Mouse (Mus musculus) mammary gland, adult 2 months (tissue): Measurements from ENCODE around the gene Ripk3. TPM values are rescaled to one million over a fixed set of nuclear protein-coding genes. Genes with fewer than 3 reads are reported as not detected.

Experiments
- polyA plus RNA-seq: library from polyadenylated mRNA; depleted of rRNA; stranded (reverse); fragments of >200 nt; gene quantifications from 2 replicates; pipeline ENCODE4 v1.2.3, GENCODE M21; 2012; ENCODE audit warnings: low replicate concordance; rRNA removed

The Ripk3 gene
- polyA plus RNA-seq = 21.9 and 26.5 TPM in 2 replicates

DNA sequence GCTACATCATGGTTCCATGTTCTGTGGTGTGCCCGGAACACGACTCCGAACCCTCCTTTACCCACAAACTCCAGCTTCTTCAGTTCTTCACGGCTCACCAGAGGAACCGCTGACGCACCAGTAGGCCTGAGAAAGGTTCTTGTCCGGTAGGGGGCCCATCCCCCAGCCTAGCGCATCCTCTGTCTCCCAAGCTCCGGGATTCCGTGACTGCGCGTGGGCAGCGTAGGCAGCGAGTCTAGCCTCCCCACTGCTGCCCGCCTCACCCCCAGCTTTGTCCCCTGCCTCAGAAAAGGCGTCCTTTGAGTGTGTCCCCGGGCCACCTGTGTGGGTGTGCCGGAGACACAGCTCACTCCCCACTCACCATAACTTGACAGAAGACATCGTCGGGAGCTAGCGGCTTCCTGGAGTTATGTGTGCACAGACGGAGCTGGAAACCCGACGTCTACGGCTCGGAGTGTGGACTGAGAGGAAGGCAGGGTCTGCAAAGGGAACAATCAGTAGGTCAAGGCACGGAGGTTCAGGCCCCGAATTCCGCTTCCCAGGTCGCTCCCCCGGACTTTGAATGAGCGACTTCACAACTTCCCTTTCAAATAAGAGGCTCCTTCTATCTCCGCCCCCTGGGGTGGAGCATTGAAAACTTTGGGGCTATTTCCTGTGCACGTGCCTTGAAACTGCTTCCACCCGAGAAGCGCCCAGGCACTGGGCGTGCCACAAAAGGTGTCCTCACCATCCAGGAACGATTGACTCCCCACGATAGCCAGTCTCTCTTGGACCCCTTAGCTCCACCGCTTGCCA lies at the start of gene Ripk3:
Gene Ripk3 (minus strand): TSS at position 610 of the 795 bp plus-strand sequence.

DNA sequence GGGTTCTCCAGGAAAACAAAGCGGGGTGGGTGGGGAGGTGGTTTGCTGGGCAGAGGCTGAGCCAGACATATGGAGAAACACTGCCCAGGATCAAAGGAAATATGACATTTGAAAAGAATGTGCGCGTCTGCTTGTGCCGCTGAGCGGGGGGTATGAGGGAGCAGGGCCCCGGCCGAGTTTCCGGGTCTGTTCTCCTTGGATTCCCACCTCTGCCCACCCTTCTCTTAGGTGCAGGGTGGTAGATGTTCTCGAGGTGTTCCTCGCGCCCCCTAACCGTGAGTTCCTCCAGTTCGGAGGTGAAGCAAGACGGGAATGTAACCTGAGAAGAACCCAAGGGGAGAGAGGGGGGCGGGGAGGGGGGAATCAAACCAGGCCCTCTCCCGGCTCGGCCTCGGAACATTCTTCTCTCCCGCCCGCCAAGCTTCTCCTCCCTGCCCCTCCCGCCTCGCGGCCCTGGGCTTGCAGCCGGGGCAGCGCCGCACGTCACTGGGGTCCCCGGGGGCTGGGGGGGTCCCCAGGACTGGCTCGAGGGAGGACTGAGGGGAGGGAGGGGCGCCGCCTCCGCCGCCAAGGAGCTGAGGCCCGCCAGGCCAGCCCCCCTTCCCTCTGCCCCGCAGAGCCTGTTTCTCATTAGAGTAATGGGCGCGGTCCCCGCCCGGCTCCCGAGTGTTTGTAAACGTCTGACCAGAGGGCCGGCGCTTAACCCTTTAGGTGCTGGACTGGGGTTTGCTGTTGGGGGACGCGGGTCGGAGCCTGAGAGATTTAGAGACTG lies 34.5 kb upstream of the Ripk3 start, which contains the start of gene Nfatc4:
Gene Nfatc4 (plus strand): TSS at position 154 of the 772 bp plus-strand sequence.

DNA sequence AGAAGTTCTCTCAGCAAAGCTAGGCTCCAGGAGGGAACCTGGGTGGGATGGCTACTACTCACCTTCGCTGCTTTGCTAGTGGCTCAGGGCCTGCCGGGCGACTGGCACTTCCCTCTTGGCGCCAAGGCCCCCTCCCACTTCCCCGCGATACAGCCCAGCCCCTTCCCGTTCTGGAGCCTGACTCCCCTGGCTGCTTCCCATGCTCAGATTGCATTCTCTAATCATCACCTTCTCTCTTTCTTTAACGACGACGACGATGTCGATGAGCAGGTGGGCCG lies 4.8 kb downstream of the Ripk3 start, which contains the start of gene Adcy4:
Gene Adcy4 (minus strand): TSS at position 138 of the 278 bp plus-strand sequence.

DNA sequence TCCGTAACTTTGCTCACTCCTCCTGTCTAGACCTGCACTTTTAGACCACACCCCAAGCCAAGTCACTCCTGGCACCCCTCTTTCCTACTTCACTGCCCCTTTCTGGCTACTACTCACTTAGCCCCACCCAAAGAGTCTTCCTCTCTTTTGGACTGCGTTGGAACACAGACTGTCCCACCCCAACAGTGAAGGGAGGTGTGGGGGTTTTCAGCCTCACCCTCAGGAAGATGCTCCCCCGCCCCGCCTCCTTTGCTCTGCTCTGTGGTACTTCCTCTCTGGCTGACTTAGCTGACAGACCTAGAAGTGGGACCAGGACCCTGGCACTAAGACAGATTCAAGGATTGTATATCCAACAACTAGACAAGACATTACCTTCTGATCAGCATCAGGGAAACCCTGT lies 23.0 kb downstream of the Ripk3 start, which contains the start of gene Ltb4r1:
Gene Ltb4r1 (plus strand): TSS at position 267 of the 400 bp plus-strand sequence.

DNA sequence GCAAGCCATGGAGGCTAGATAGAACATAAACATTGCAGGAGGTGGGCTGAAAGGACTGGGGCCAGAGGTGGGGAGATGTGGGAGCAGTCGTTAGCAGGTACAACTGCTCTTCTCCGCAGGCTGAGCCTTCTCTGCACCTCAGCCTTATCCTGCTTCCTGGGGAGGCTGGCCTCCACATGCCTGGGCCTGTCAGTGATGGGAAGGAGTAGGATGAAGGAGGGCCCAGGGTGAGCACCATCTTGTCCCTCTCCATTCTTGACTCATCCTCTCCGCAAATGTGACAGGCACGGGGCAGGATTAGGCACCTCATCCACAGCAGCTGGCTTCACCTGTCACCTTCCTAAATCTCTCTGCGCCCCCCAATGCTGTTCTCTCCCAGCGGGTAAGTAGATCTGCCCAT lies 27.5 kb downstream of the Ripk3 start, which contains the start of gene Ltb4r2:
Gene Ltb4r2 (plus strand): TSS at position 266 of the 400 bp plus-strand sequence.

DNA sequence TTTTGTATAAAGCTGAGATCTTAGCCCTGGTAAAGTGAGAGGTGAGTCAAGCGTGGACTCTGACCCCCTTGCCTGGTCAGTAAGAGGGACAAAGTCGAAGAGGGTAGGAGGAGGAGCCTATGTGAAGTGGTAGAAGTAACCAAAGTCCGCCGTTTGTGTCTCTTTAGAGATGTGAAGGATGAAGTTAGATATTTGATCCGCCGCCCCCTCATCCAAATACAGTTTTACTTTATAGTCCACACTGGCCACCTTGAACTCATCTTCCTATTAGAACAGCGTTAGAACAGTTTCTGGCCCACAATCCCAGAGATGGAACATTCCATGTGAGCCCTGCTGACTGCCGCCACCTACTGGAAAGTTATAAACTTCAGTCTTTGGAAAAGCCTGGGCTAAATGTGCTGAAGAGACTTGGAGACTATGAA lies 30.3 kb downstream of the Ripk3 start, which contains the start of gene Cideb:
Gene Cideb (minus strand): TSS at position 96 of the 422 bp plus-strand sequence.

DNA sequence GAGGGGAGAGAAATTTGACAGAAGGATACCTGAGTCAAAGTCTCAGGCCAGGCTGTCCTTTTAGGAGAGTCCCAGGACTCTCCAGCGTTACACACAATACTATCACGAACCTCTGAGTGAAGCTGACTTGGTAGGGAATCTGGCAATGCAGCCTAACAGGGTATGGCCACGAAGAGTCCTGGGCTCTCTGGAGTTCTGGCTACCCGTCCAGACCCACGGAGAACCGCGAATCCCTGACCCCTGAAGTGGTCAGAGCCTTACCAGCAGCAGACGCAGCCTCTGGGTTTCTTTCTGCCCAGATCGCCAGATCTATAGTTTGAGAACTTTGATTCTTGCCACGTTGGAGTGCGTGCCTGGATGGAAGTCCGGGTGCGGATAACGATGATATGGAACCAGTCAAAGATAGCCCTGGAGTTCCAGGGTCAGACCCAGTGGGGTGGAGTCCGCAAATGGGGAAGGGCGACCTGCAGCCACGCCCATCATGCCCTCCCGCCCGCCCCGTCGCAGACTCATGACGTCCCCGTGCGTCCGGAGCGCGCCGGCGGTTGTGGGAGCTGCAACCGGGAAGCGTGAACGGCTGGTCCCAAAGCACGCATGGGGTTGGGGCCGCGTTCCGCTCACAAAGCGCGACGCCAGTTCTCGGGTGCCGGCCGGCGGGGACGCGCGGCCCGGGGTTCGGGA lies 43.3 kb downstream of the Ripk3 start, which contains the start of the genes Dhrs1 and Nop9:
Gene Dhrs1 (minus strand): TSS at position 511 of the 681 bp plus-strand sequence.
Gene Nop9 (plus strand): TSS at position 514 of the 681 bp plus-strand sequence.

Other genes with a start within 250 kb of the Ripk3 start
- 48.9 and 49.2 TPM in 2 replicates for gene Pck2, start 248.6 kb downstream of the Ripk3 start, polyA plus RNA-seq
- 81.8 and 97.0 TPM in 2 replicates for gene Dcaf11, start 228.9 kb downstream of the Ripk3 start, polyA plus RNA-seq
- 3.3 and 3.4 TPM in 2 replicates for gene A730061H03Rik, start 228.5 kb downstream of the Ripk3 start, polyA plus RNA-seq
- gene Fitm1, start 213.2 kb downstream of the Ripk3 start, polyA plus RNA-seq = 1.3 and 183 TPM in 2 replicates
- gene Psme1, start 210.7 kb downstream of the Ripk3 start, polyA plus RNA-seq = 108 and 126 TPM in 2 replicates
- gene Emc9, start 203.6 kb downstream of the Ripk3 start, polyA plus RNA-seq = 46.8 and 63.8 TPM in 2 replicates
- gene Psme2, start 197.8 kb downstream of the Ripk3 start, polyA plus RNA-seq = 82.9 and 83.0 TPM in 2 replicates
- 45.2 and 55.3 TPM in 2 replicates for gene Rnf31, start 197.2 kb downstream of the Ripk3 start, polyA plus RNA-seq
- gene Irf9, start 185.3 kb downstream of the Ripk3 start, polyA plus RNA-seq = 87.7 and 150 TPM in 2 replicates
- 1.1 and 1.5 TPM in 2 replicates for gene Rec8, start 170.8 kb downstream of the Ripk3 start, polyA plus RNA-seq
- gene Ipo4, start 152.9 kb downstream of the Ripk3 start, polyA plus RNA-seq = 86.3 and 113 TPM in 2 replicates
- 12.4 and 13.1 TPM in 2 replicates for gene Gm49378, start 151.0 kb downstream of the Ripk3 start, polyA plus RNA-seq
- 79.9 and 86.5 TPM in 2 replicates for gene Tm9sf1, start 145.1 kb downstream of the Ripk3 start, polyA plus RNA-seq
- 1.1 and 1.4 TPM in 2 replicates for gene Tssk4, start 138.7 kb downstream of the Ripk3 start, polyA plus RNA-seq
- 15.3 and 24.6 TPM in 2 replicates for gene Mdp1, start 128.4 kb downstream of the Ripk3 start, polyA plus RNA-seq
- 12.7 and 32.2 TPM in 2 replicates for gene Gmpr2, start 116.9 kb downstream of the Ripk3 start, polyA plus RNA-seq
- 210 and 446 TPM in 2 replicates for gene Nedd8, start 116.7 kb downstream of the Ripk3 start, polyA plus RNA-seq
- gene Tinf2, start 107.0 kb downstream of the Ripk3 start, polyA plus RNA-seq = 12.8 and 15.9 TPM in 2 replicates
- 8.3 and 10.6 TPM in 2 replicates for gene Tgm1, start 74.9 kb downstream of the Ripk3 start, polyA plus RNA-seq
- 51.2 and 52.9 TPM in 2 replicates for gene Rabggta, start 66.6 kb downstream of the Ripk3 start, polyA plus RNA-seq
- 75.4 and 104 TPM in 2 replicates for gene Dhrs1, start 43.2 kb downstream of the Ripk3 start, polyA plus RNA-seq
- 16.8 and 28.9 TPM in 2 replicates for gene Nop9, start 43.2 kb downstream of the Ripk3 start, polyA plus RNA-seq
- 2.9 and 3.4 TPM in 2 replicates for gene Cideb, start 30.4 kb downstream of the Ripk3 start, polyA plus RNA-seq
- 0.29 and 0.34 TPM in 2 replicates for gene Ltb4r2, start 27.4 kb downstream of the Ripk3 start, polyA plus RNA-seq
- gene Ltb4r1, start 22.9 kb downstream of the Ripk3 start, polyA plus RNA-seq = 5.1 and 7.6 TPM in 2 replicates
- 41.0 and 55.8 TPM in 2 replicates for gene Adcy4, start 4.8 kb downstream of the Ripk3 start, polyA plus RNA-seq
- 28.1 and 37.1 TPM in 2 replicates for gene Nfatc4, start 34.3 kb upstream of the Ripk3 start, polyA plus RNA-seq
- gene Nynrin, start 65.1 kb upstream of the Ripk3 start, polyA plus RNA-seq = 6.3 and 6.5 TPM in 2 replicates
- gene Cbln3, start 95.5 kb upstream of the Ripk3 start, polyA plus RNA-seq = 0.26 and 0.33 TPM in 2 replicates
- 24.4 and 25.2 TPM in 2 replicates for gene Khnyn, start 96.1 kb upstream of the Ripk3 start, polyA plus RNA-seq
- 48.0 and 73.6 TPM in 2 replicates for gene Sdr39u1, start 111.4 kb upstream of the Ripk3 start, polyA plus RNA-seq
- gene Cma1, start 155.8 kb upstream of the Ripk3 start, polyA plus RNA-seq = 17.9 and 42.7 TPM in 2 replicates
- not detected in 2 replicates for gene Cma2, start 162.1 kb upstream of the Ripk3 start, polyA plus RNA-seq
- 0.11 TPM in 1 of 2 replicates, not detected in the other for gene Mcpt1, start 229.1 kb upstream of the Ripk3 start, polyA plus RNA-seq
- not detected in 2 replicates for gene Mcpt9, start 241.6 kb upstream of the Ripk3 start, polyA plus RNA-seq